Mouse (Mus musculus): ENCODE data around the gene Map2.

- no peak for TF ChIP-seq CTCF (IDR thresholded peaks at IDR 0.05; ENCODE audit: extremely low read depth, insufficient read depth, insufficient read length, insufficient replicate concordance)
- TF ChIP-seq POLR2A (IDR thresholded peaks at IDR 0.05; ENCODE audit: low read depth, low read length): no peak
These were observed 17.9 kb upstream of the Map2 start for GRCm38 (mm10) chr1:66157135-66157534.
